Mouse (Mus musculus) bone marrow, adult 2 months (tissue): ENCODE measurements around the gene H2afj. TPM values are rescaled to one million over a fixed set of nuclear protein-coding genes. Genes with fewer than 3 reads are reported as not detected.
A peak's percentile ranks its signal among the peaks of the same experiment; 100 is the strongest.

Experiments
- H3K27ac ChIP-seq: fragments of 200-500 bp; 2 replicates; pipeline ENCODE4 v1.5.1; 2012; ENCODE audit warnings: low read depth, mild to moderate bottlenecking, control low read depth, inconsistent platforms, low read length; ENCODE audit not compliant: control insufficient read depth, poor library complexity, insufficient read depth
- H3K4me1 ChIP-seq: fragments of 200-500 bp; 2 replicates; pipeline ENCODE4 v1.6.1; 2011; ENCODE audit warnings: low read length; ENCODE audit not compliant: control insufficient read depth, insufficient read depth
- H3K4me3 ChIP-seq: fragments of 200-500 bp; replicated peaks from 2 replicates; pipeline ENCODE3; 2011; ENCODE audit warnings: mild to moderate bottlenecking, low read depth, low read length, control low read depth; ENCODE audit not compliant: control insufficient read depth
- CTCF ChIP-seq: fragments of 200-500 bp; IDR thresholded peaks from 2 replicates; pipeline ENCODE4 v1.5.1; 2011; ENCODE audit warnings: low read length, control low read depth; ENCODE audit not compliant: control insufficient read depth, insufficient read depth
- POLR2A ChIP-seq: fragments of 200-500 bp; IDR thresholded peaks from 2 replicates; pipeline ENCODE4 v1.6.1; 2011; ENCODE audit warnings: low read depth, mild to moderate bottlenecking, control low read depth, low read length, borderline replicate concordance; ENCODE audit not compliant: control insufficient read depth
- WGBS: fragments of 180-500 bp; shearing (Covaris S2); methylation state at CpG from one replicate; pipeline ENCODE4 v1.1.7; 2018; 5-methylcytosine and 5-hydroxymethylcytosine counted together
- polyA plus RNA-seq: library from polyadenylated mRNA; stranded (reverse); fragments of >200 nt; gene quantifications from 2 replicates; pipeline ENCODE4 v1.2.4, GENCODE M21; 2011; ENCODE audit warnings: low replicate concordance; ENCODE audit not compliant: missing spikeins, insufficient read depth, insufficient read length

Gene H2afj
- polyA plus RNA-seq, 1 experiment = 78.9 TPM

DNA sequence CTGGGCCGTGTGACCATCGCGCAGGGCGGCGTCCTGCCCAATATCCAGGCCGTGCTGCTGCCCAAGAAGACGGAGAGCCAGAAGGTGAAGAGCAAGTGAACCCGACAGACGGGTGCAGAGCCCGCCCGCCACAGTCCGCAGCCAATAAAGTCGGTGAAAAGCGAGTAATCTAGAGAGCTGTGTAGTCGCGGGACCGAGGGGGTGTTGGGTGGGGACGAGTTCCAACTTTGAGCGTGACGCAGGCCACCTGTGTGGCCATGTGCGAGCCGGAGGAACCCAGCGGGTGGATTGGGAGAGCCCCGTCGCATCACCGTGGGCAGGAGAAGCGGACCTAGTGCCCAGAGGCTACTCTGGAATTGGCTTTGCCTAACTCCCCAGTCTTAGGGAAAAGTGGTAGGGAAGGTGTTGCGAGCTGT, 595 bp downstream of the H2afj start:
- TF ChIP-seq POLR2A (no peak), CTCF (no peak)
- WGBS = 1% methylated on average over 28 of the region's 28 CpGs
- Histone ChIP-seq H3K4me3 (peak overlapping the region; percentile 79), H3K4me1 (peaks cover 2% of the 10 kb centered on the region; the same call in 1 of the 2 replicates), H3K27ac (peak overlapping the region; percentile 94)

DNA sequence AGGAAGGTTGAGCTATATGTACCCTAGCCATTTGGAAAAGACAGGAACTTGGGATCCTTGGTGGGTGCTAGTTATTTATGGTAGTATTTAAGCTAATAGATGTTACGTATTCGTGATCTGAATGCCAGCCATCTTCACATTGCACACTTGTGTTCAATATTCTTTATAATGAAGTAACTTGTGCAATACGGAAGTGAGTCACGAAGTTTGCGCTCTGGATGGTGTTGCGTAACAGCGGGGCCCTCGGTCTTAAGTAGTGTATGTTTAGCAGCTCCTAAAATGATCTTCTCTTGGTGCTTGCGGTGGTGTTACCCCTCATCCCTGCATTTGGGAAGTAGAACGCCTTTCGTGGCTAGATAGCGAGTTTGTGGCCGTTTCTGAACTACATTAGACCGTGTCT, 1.0 kb downstream of the H2afj start:
- 0% methylated on average over 14 of the region's 14 CpGs for WGBS
- Histone ChIP-seq H3K4me3 (peak overlapping the region; percentile 79), H3K4me1 (peaks cover 2% of the 10 kb centered on the region; the same call in 1 of the 2 replicates), H3K27ac (peak overlapping the region; percentile 94)
- no peak for TF ChIP-seq CTCF
- no peak for TF ChIP-seq POLR2A

DNA sequence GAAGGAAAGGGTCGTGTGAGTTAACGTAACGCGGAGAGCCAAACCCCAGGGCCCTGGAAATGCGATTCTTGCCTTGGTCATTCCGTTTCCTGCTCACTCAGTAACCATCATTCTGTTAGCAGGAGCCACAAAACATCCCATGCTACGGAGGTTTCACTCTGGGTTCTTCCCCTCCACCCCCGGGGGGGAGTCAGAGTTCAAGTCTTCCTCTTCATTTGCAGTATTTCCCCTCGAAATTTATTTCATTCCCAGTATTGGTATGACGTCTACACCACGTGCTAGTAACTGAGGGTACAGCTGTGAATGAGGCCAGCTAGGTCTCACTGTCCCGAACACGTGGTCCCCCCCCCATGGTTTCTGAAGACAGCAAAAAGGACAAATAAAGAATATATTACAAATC, 1.6 kb downstream of the H2afj start:
- peaks cover 2% of the 10 kb centered on the region for H3K4me1 ChIP-seq
- WGBS = 33% methylated on average over 13 of the region's 13 CpGs
- H3K4me3 ChIP-seq = peak overlapping the region; percentile 54
- peak overlapping the region; percentile 4; the same call in 1 of the 2 replicates for H3K27ac ChIP-seq
- no peak for TF ChIP-seq POLR2A
- no peak for TF ChIP-seq CTCF

DNA sequence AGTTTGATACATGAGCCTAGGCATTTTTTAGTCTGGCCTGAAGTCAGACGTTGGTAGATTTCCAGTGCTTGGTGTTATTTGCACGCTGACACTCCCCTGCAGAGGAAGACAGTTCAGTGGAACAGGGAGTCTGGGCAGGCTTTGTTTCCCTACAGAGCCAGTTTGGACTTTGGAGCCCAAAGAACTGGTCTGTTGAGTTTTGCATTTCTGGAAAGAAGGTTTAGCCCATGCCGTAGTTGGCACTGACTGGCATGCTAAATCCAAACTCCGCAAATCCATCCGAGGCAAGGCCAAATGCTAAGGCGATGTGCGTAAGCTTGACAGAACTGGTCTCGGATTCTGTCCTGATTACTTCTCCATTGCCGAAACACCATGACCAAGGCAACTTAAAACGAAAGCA, 3.2 kb downstream of the H2afj start:
- Histone ChIP-seq H3K27ac (no peak overlapping the region), H3K4me1 (peaks cover 2% of the 10 kb centered on the region), H3K4me3 (no peak overlapping the region)
- WGBS = 88% methylated on average over 10 of the region's 10 CpGs
- TF ChIP-seq POLR2A (no peak), CTCF (no peak)

DNA sequence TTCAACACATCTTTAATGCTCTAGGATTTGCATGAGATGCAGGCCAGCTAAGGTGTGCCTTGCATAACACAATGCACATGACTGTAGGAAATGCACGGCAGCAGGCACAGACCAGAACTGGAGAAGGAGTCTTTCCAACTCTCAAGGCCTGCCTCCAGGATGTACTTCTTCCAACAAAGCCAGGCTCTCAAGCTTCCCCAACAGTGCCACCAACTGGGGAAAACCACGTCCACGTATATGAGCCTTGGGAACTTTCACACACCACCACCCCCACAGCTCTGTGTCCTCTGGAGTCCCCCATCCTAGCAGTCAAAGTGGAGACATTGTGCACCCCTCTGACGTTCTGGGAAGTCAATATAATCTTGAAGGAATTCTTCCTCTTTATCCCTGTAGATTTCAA, 5.1 kb downstream of the H2afj start:
- Histone ChIP-seq H3K4me1 (peaks cover 2% of the 10 kb centered on the region), H3K4me3 (no peak overlapping the region), H3K27ac (no peak overlapping the region)
- 49% methylated on average over 4 of the region's 4 CpGs for WGBS
- TF ChIP-seq POLR2A (no peak), CTCF (no peak)

DNA sequence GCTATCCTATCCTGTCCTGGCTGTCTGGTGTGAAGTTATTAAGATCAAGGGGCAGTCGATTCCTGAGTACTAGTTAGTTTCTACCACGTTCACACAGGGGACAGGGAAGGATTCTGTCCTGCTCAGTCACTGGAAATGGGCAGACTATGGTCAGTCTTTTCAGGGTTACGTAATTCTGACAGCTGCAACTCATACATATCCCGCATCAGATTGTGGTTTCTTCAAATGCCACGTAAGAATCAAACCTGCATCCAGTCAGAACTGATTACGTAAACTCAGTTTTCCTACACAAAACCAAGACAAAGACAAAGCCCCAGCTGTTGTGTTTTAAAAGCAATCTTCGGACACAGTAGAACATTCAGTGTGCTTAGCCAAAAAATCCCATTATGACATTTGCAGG, 7.3 kb downstream of the H2afj start:
- H3K4me3 ChIP-seq = no peak overlapping the region
- H3K27ac ChIP-seq = no peak overlapping the region
- WGBS = 71% methylated on average over 7 of the region's 7 CpGs
- no peaks in the 10 kb centered on the region; the same call in 1 of the 2 replicates for H3K4me1 ChIP-seq
- TF ChIP-seq POLR2A = no peak
- no peak for TF ChIP-seq CTCF

DNA sequence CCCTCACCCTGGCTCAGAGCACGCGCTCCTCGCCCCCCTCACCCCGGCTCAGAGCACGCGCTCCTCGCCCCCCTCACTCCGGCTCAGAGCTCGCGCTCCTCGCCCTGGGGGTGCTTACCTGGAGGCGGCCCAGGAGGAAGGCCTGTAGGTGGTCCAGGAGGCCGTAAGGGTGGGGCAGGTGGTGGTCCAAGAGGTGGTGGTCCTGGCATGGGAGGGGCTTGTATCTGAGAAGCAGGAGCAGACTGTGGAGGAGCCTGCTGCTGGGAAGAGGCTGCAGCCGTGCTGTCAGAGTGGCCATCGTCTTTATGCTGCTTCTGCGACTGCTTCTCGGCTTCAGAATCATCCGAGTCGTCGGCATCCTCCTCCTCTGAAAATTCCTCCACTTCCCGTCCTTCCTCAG, 8.8 kb downstream of the H2afj start:
- TF ChIP-seq CTCF (no peak), POLR2A (no peak)
- no peak overlapping the region for H3K27ac ChIP-seq
- WGBS = 96% methylated on average over 21 of the region's 21 CpGs
- H3K4me3 ChIP-seq = no peak overlapping the region
- H3K4me1 ChIP-seq = no peaks in the 10 kb centered on the region; the same call in 1 of the 2 replicates

DNA sequence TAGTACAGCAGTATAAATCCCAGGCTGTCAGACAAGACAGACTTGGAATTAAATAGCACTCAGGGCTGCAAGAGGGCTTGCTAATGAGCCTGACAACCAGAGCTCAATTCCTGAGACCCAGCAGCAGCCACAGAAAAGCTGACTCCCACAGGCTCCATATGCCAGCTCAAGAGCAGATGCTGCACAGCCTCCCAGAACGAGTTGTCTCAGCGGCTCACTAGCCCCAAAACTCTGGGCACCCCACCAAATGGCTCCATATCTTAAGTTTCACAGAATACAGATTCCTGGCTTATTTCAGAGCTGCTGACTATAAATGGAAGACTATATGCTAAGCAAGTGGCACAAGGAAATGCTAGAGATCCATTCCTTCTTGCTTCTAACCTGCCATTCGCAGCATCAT, 9.5 kb downstream of the H2afj start:
- TF ChIP-seq POLR2A = no peak
- no peak for TF ChIP-seq CTCF
- Histone ChIP-seq H3K27ac (no peak overlapping the region), H3K4me1 (no peaks in the 10 kb centered on the region; the same call in 1 of the 2 replicates), H3K4me3 (no peak overlapping the region)
- 94% methylated on average over 3 of the region's 3 CpGs for WGBS

DNA sequence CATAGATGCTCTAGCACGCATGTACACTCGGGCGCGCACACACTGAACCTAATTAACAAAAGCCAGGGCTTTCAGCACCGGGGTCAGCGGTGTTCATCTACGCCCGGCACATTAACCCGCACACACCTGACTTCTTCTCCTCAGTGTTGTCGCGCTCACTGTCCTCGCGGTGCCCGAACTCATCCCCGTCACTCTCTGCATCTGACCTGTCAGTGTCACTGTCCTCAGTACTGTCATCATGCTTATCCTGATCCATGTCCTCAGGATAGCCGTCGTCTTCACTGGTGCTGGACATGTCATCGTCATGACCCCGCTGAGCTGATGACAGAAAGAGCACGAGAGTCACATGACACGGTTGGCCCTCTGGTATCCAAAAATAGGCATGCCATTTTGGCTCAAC, 12.3 kb downstream of the H2afj start:
- Histone ChIP-seq H3K4me3 (no peak overlapping the region), H3K4me1 (no peaks in the 10 kb centered on the region; the same call in 1 of the 2 replicates), H3K27ac (no peak overlapping the region)
- TF ChIP-seq POLR2A = no peak
- TF ChIP-seq CTCF = no peak
- 95% methylated on average over 21 of the region's 21 CpGs for WGBS
